Mouse (Mus musculus) layer of hippocampus, adult 6 months (tissue): ENCODE data around the gene Mapk13. TPM values are rescaled to one million over a fixed set of nuclear protein-coding genes. Genes with fewer than 3 reads are reported as not detected.

Source experiments
- long read RNA-seq, 2 experiments: library from polyadenylated mRNA; unstranded; transcript quantifications; one replicate each; pipeline ENCODE4 v2.0.0; 2019 to 2020
- polyA plus RNA-seq: library from polyadenylated mRNA; unstranded; fragments of <200 nt; fragmentation: Nextera tagmentation; gene quantifications from 2 replicates; pipeline ENCODE4 v1.2.3, GENCODE M21; 2021

Mapk13 gene
- polyA plus RNA-seq = 0.78 and 0.93 TPM in 2 replicates
- long read RNA-seq, experiment 1 = 0 reads
- long read RNA-seq, experiment 2, partial matches to known transcripts = 0 of 1 reads
- long read RNA-seq, experiment 2, other reads (novel, unspliced or antisense) = 0 of 1 reads

GRCm38 (mm10) chr17:28769121-28769874, at the start of gene Mapk13:
Gene Mapk13, plus strand, starts transcription at chr17:28769297.

GRCm38 (mm10) chr17:28725783-28726182, 43.3 kb upstream of the Mapk13 start, which contains the start of gene AC170998.1:
Gene AC170998.1, plus strand, starts transcription at chr17:28726083.

GRCm38 (mm10) chr17:28800671-28801412, 31.7 kb downstream of the Mapk13 start, which contains the start of gene Brpf3:
Gene Brpf3, plus strand, starts transcription at chr17:28801090.

Other genes starting within 250 kb of the Mapk13 start
- not detected in 2 replicates for gene Armc12, start 238.5 kb upstream of the Mapk13 start, polyA plus RNA-seq
- not detected in 2 replicates for gene Clpsl2, start 219.9 kb upstream of the Mapk13 start, polyA plus RNA-seq
- gene Clps, start 208.5 kb upstream of the Mapk13 start, polyA plus RNA-seq = not detected in 2 replicates
- 6.7 and 7.3 TPM in 2 replicates for gene Lhfpl5, start 193.7 kb upstream of the Mapk13 start, polyA plus RNA-seq
- 45.1 and 51.5 TPM in 2 replicates for gene Srpk1, start 146.6 kb upstream of the Mapk13 start, polyA plus RNA-seq
- gene Slc26a8, start 79.1 kb upstream of the Mapk13 start, polyA plus RNA-seq = 1.2 and 1.4 TPM in 2 replicates
- 12.6 and 14.2 TPM in 2 replicates for gene Mapk14, start 78.0 kb upstream of the Mapk13 start, polyA plus RNA-seq
- gene AC170998.1, start 43.2 kb upstream of the Mapk13 start, polyA plus RNA-seq = 0.26 TPM in 1 of 2 replicates, not detected in the other
- gene Brpf3, start 31.8 kb downstream of the Mapk13 start, polyA plus RNA-seq = 2.6 and 3.2 TPM in 2 replicates
- gene Pnpla1, start 89.1 kb downstream of the Mapk13 start, polyA plus RNA-seq = 0.09 and 0.11 TPM in 2 replicates
- gene 4930539E08Rik, start 146.0 kb downstream of the Mapk13 start, polyA plus RNA-seq = 1.9 and 2.4 TPM in 2 replicates
- 0.14 TPM in 1 of 2 replicates, not detected in the other for gene Pxt1, start 174.5 kb downstream of the Mapk13 start, polyA plus RNA-seq
- 17.1 and 19.8 TPM in 2 replicates for gene Kctd20, start 182.7 kb downstream of the Mapk13 start, polyA plus RNA-seq
- gene Stk38, start 238.7 kb downstream of the Mapk13 start, polyA plus RNA-seq = 10.5 and 10.7 TPM in 2 replicates